Mouse (Mus musculus) 3T3-L1 (cell line): ENCODE measurements around the gene Cd48.

Experiments
- DNase-seq: peaks from one replicate; pipeline ENCODE4 v3.0.0-alpha.2; 2015; ENCODE audit warnings: low read depth, low spot score

The Cd48 gene

DNA sequence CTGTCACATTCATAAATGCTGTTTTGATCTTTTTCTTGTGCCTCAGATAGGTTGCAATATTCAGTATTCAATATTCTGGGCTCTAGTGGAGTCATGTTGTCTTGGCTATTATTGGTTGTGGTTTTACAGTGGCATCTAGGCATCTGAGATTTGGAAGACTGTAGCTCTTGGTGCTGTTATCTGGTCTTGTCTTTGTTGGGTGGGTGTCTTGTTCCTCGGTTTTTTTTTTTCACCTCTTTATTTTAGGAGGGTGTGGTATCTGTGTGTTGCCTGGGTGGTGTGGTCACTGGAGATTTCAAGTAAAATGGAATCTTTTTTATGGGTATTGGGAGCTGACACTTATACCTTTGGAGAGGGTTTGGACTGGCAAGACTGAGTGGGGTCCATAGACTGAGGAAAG, 12.1 kb downstream of the Cd48 start:
- DNase-seq: no peak

DNA sequence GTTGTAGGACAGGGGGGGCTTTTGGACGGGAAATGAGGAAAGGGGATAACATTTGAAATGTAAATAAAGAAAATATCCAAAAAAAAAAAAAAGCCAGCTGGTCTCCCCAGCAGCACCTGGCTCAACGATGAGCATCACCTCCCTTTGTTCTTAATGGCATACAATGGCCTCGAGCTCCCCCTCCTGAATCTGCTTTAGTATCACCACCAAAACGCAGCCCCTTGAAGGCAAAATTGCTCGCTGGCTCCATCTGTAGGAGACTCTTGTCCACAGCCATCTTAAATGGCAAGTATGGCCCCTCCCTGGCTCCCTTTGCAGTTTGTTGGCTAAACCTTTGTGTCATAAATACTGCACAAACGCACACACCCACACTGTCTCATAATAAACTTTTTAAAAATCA, 17.2 kb downstream of the Cd48 start:
- no peak for DNase-seq

DNA sequence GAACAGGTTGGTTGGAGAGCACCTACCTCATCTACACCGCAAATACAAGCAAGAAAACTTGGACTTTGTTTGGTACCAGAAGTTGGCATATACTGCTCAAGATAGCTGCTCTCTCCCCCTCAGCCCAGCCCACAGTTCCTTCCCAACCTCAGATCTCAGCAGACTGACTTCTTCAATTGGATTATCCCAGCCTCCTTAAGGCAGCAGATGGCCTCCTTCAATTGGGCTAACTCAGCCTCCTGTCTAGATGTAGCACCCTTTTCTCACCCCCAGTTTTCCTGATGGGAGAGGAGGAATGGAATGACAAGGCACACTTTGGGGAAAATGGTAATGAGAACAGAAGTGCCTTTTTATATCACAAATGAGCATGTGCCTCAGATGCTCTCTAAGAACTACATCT, 31.9 kb downstream of the Cd48 start:
- peak; percentile 9 for DNase-seq

DNA sequence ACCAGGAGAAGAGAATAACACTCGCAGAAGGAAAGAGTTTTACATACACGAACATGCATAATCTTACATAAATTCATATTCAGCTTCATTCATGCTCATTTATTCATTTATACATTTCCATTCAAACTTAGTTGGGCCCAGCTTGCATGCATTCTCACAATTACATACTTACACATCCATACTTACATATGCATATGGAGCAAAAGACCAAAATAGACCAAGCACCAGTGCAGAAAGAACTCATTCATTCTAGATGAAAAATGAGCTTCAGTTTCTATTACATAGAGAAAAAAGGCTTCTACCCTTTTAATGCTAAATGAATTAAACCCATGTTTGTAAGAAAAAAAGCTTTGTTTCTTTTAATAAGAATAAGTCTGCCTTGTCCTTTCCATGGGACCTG, 33.6 kb downstream of the Cd48 start:
- no peak for DNase-seq

DNA sequence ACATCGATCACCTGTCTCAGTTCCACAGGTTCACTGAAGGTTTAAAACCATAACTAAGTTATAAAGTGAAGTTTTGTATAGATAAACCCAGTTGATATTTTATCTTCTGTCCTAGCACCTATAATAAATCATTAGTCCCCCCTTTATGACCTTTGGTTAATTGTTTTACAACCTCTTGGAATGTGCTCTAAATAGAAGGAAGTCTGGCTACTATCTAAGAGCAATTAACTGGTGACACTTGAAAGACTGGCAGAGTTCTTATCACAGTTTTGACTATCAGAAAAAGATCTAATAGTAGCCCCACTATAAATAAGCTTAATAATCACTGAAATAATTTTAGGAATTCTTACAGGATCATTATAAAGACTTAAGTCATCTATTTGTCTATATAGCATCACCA, 34.4 kb downstream of the Cd48 start:
- no peak for DNase-seq

DNA sequence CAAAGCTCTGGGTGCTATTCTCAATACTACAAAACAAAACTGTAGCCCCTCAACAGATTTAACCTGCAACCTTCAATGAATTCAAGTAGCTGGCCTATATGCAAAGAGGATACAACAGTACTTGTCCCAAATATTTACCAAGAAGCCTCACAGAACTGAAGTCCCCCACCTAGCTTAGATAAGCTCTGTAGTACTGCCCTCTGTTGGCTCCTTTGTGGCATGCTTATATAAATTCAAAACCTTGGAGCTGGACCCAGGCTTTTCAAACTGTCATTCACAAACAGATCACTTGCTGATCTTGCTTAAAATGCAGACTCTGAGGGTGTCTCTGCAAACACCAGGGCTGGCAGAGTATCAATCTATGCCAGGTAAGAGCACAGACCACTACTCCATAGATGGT, 49.4 kb downstream of the Cd48 start:
- no peak for DNase-seq

DNA sequence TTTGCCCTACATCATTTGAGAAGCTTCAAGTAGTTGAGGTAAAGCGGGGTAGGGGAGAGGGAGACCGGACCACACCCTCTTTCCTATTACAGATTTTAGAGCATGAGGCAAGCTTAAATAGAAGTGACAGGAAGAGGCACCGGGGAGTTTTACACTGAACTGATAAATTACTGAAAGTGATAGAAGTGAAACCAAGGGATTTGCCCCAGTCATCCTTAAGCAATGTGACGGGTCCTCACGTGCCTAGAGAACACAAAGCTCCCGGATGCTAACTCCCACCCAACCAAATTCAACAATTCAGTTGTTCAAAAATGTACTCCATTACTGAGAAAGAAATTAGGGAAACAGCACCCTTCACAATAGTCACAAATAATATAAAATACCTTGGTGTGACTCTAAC, 53.1 kb downstream of the Cd48 start:
- DNase-seq: no peak

DNA sequence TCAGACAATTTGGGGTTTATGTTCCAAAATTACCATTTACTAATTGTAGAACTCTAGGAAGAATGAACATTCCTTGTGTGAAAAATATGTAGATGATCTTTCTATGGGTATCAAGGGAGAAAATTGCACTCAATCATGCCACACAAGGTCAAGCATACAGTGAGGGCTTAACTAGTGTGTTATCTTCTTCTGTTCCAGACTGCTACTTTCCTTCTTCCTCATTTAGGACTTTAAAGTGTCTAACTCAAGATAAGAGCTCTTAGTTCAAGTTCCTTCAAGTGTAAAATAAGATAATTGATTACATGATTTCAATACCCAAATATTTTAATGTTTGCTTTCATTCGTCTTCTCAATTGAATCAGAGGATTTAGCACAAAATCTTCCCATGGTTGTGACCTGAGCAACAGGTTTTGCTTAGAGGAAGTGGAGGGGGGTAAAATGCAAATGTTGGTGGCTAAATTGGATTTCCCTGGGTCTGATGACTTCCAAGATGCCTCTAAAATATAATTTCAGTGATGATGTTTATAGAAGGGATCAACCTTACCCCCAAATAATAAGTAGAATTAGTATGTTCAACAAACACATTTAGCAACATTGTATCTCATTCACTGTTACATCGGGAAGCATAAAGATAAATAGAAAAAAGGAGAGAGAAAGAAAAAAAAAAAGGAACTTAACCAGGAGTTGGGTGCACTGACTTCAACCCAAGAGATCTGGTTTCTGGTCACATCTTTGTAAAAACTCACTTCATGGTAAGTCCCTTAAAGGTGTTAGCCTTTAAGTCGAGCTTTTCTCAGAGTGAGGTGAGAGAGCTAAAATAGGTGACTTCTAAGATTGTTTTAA, 66.5 kb downstream of the Cd48 start:
- DNase-seq: no peak
